ENCODE assay signal across 21 mouse cellular contexts in genomic region chr8:122010638-122011037, GRCm38 (mm10).
A peak's percentile ranks its signal among the peaks of the same experiment; 100 is the strongest.
DNase-seq lines count a peak whose midpoint lies in the region; ATAC-seq and TF ChIP-seq lines count a peak whose summit lies in the region.
"Had no signal": no experiment of that assay in that cellular context is flagged by ENCODE, and none has a peak within 500 bp of the region (broad histone marks: within the 10 kb centered on the region; RNA-seq: fewer than 3 reads in every experiment).

No protein-coding gene starts in this region.

- H3K4me3 ChIP-seq in layer of hippocampus, adult 2 months = peak overlapping the region; percentile 28; the same call in 1 of the 2 replicates
- H3K4me3 ChIP-seq: embryonic facial prominence, embryonic 12.5 days; forebrain, embryonic 13.5 days; heart, embryonic 12.5 days; hindbrain, embryonic 15.5 days had no signal

- in situ Hi-C loops in Patski (cut with MboI; ENCODE audit: low pct_unique_long_range_greater_than_20kb) = no loop called here

- peak; percentile 11 for ATAC-seq in Patski
- ATAC-seq: forebrain, embryonic 13.5 days; forebrain, postnatal 0 days; intestine, embryonic 16.5 days had no signal

- POLR2A ChIA-PET in Patski (lab: Charles Lee) = interaction anchor here (1.2 kb wide), 1 partner anchor 33 kb away, joined by 3 read pairs; no protein-coding TSS in a partner anchor

- no peak for DNase-seq in layer of hippocampus, adult 2 months (ENCODE audit: low spot score in 2 of 2)
- DNase-seq in layer of hippocampus, adult 9-10 months (ENCODE audit: low spot score) = no peak
- DNase-seq in ovary, postnatal 36 days (ENCODE audit: low spot score) = peak; percentile 29
- no peak for DNase-seq in ovary, postnatal 10 days (ENCODE audit: low spot score)
- no peak for DNase-seq in Patski (ENCODE audit: low read depth, low spot score)
- no peak for DNase-seq in right cerebral cortex, postnatal 25 days
- DNase-seq in Muller cell, postnatal 12 days (ENCODE audit: inconsistent ontology term) = no peak
- DNase-seq: adrenal gland, adult 8-10 months; adrenal gland, postnatal 36 days; B cell, adult 2 months; cerebellum, adult 2 months; embryo, embryonic 11 days; forebrain, postnatal 0 days; gastrocnemius, postnatal 36 days; heart, adult 11 months; heart, postnatal 36 days had no signal

- CTCF ChIA-PET in Patski (lab: Charles Lee) = interaction anchor here (1.1 to 1.6 kb wide), 2 partner anchors 9 to 12 kb away, joined by 4 read pairs; no protein-coding TSS in a partner anchor

- no peaks in the 10 kb centered on the region for H3K27me3 ChIP-seq in Patski
- H3K27me3 ChIP-seq: embryonic facial prominence, embryonic 12.5 days; forebrain, embryonic 13.5 days; heart, embryonic 12.5 days; hindbrain, embryonic 15.5 days had no signal

- H3K27ac ChIP-seq in layer of hippocampus, adult 2 months = peak overlapping the region; percentile 49
- H3K27ac ChIP-seq: embryonic facial prominence, embryonic 12.5 days; forebrain, embryonic 13.5 days; hindbrain, embryonic 15.5 days had no signal

- no peak for TF ChIP-seq CTCF in layer of hippocampus, adult 2 months (conservative IDR thresholded peaks at IDR 0.05)
- no peak for TF ChIP-seq CTCF in Patski (IDR thresholded peaks at IDR 0.05)
